Mouse (Mus musculus): Measurements from ENCODE around the gene Tbc1d2b. TPM values are rescaled to one million over a fixed set of nuclear protein-coding genes. Genes with fewer than 3 reads are reported as not detected.
A peak's percentile ranks its signal among the peaks of the same experiment; 100 is the strongest.

Tbc1d2b gene
- total RNA-seq (2021): 25.5 and 30.2 TPM in 2 replicates
- long read RNA-seq, experiment 1, full-length matches to known transcripts: 10 of 23 reads
- long read RNA-seq, experiment 1, partial matches to known transcripts: 3 of 23 reads
- long read RNA-seq, experiment 1, other reads (novel, unspliced or antisense): 10 of 23 reads
- long read RNA-seq, experiment 2, full-length matches to known transcripts: 5 of 21 reads
- long read RNA-seq, experiment 2, partial matches to known transcripts: 9 of 21 reads
- long read RNA-seq, experiment 2, other reads (novel, unspliced or antisense): 7 of 21 reads

- peak; percentile 73 for DNase-seq
Measured at GRCm38 (mm10) chr9:90270193-90270943, at the start of gene Tbc1d2b. Tbc1d2b (minus strand) TSS chr9:90270804.

- no peak for DNase-seq
Measured at GRCm38 (mm10) chr9:90316300-90316699, 45.7 kb upstream of the Tbc1d2b start.

GRCm38 (mm10) chr9:90315662-90316061, 45.1 kb upstream of the Tbc1d2b start:
- no peak for DNase-seq

- no peak for DNase-seq
Measured at GRCm38 (mm10) chr9:90304254-90304653, 33.6 kb upstream of the Tbc1d2b start.

GRCm38 (mm10) chr9:90303101-90303835, 32.7 kb upstream of the Tbc1d2b start:
- DNase-seq: peak; percentile 46

GRCm38 (mm10) chr9:90302670-90303069, 32.1 kb upstream of the Tbc1d2b start:
- no peak for DNase-seq

- DNase-seq: no peak
Measured at GRCm38 (mm10) chr9:90301081-90301688, 30.6 kb upstream of the Tbc1d2b start.

- no peak for DNase-seq
Measured at GRCm38 (mm10) chr9:90297637-90298036, 27.0 kb upstream of the Tbc1d2b start.

GRCm38 (mm10) chr9:90293641-90294398, 23.2 kb upstream of the Tbc1d2b start:
- no peak for DNase-seq

GRCm38 (mm10) chr9:90278397-90278796, 7.8 kb upstream of the Tbc1d2b start:
- DNase-seq: no peak

GRCm38 (mm10) chr9:90277884-90278283, 7.3 kb upstream of the Tbc1d2b start:
- DNase-seq: no peak

- DNase-seq: no peak
Measured at GRCm38 (mm10) chr9:90276779-90277178, 6.2 kb upstream of the Tbc1d2b start.

- no peak for DNase-seq
Measured at GRCm38 (mm10) chr9:90275906-90276305, 5.3 kb upstream of the Tbc1d2b start.

- DNase-seq: no peak
Measured at GRCm38 (mm10) chr9:90275500-90275899, 4.9 kb upstream of the Tbc1d2b start.

GRCm38 (mm10) chr9:90274516-90274915, 3.9 kb upstream of the Tbc1d2b start:
- no peak for DNase-seq

- DNase-seq: no peak
Measured at GRCm38 (mm10) chr9:90272346-90272745, 1.7 kb upstream of the Tbc1d2b start.

GRCm38 (mm10) chr9:90271541-90272090, 1.0 kb upstream of the Tbc1d2b start:
- DNase-seq: no peak

- DNase-seq: no peak
Measured at GRCm38 (mm10) chr9:90270944-90271295, 316 bp upstream of the Tbc1d2b start.

- peak; percentile 76 for DNase-seq
Measured at GRCm38 (mm10) chr9:90269011-90269681, 1.5 kb downstream of the Tbc1d2b start.

GRCm38 (mm10) chr9:90266926-90267325, 3.7 kb downstream of the Tbc1d2b start:
- DNase-seq: no peak

GRCm38 (mm10) chr9:90266059-90266458, 4.5 kb downstream of the Tbc1d2b start:
- no peak for DNase-seq

Data from adrenal gland, postnatal 14 days (tissue).